Mouse (Mus musculus) right cerebral cortex, postnatal 25 days (tissue): ENCODE measurements at regions not wholly inside any gene's neighbourhood (a gene's known extent, or its start where the extent isn't known, plus 50 kb on each side); places are given as distances from the start of the nearest gene placed in this dataset.

Experiments
- DNase-seq: peaks from one replicate; pipeline ENCODE4 v3.0.0; 2022

GRCm38 (mm10) chr13:116003733-116004132 is 305.8 kb downstream of the Isl1 start:
- no peak for DNase-seq

GRCm38 (mm10) chr13:116002391-116002899 is 307.0 kb downstream of the Isl1 start:
- peak; percentile 6 for DNase-seq

GRCm38 (mm10) chr13:115990591-115990990 is 318.9 kb downstream of the Isl1 start:
- DNase-seq, result no peak

- DNase-seq, result no peak
Observed at GRCm38 (mm10) chr13:115989091-115989490, 320.4 kb downstream of the Isl1 start.

- no peak for DNase-seq
Observed at GRCm38 (mm10) chr13:115986282-115986681, 323.2 kb downstream of the Isl1 start.

GRCm38 (mm10) chr13:115985715-115986114 is 323.8 kb downstream of the Isl1 start:
- no peak for DNase-seq

- no peak for DNase-seq
Observed at GRCm38 (mm10) chr13:115977890-115978203, 331.6 kb downstream of the Isl1 start.

GRCm38 (mm10) chr13:115977118-115977889 is 332.2 kb downstream of the Isl1 start:
- DNase-seq, result no peak
